Mouse (Mus musculus) ZHBTc4 (cell line): ENCODE data around the gene Abi3.
"Not testable (repeated sequence)": the region's sequence is repeated elsewhere in the genome, so short reads cannot be mapped to it uniquely, and the experiment has no call there.

ENCODE experiments used
- DNase-seq: peaks from one replicate; pipeline ENCODE4 v3.0.0-alpha.2; 2011; ENCODE audit warnings: low read depth, low spot score

The Abi3 gene

DNA sequence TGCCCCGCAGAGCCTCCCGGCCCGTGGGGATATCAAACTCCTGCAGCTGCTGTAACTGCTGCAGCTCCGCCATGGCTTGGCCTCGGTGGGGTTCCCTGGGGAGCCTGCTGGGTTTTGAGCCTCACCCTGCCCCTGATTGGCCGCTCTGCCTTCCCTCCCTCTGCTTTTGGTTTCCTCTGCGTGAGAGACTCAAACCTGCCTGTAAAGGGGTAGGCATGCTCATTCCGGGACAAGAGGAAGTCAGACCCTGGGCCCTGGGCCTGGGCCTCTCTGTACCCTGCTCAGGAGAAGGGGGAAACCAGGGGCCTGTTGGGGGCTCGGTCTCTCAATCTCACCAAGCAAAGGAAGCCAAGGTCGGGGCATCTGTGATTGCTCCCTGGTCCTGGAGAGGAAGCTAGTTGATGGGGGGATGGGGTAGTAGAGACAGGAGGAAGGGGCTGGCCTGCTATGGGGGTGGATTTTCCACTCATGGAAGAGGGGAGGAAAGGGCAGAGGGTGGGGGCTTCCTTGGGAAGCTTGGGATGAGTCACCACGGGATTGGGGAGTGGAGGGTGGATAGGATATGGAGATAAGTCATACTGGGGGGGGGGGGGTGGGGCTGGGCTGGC lies at the start of gene Abi3:
TSS of gene Abi3 (minus strand) at position 403 of the 608 bp plus-strand sequence.
- DNase-seq = peak; percentile 43

DNA sequence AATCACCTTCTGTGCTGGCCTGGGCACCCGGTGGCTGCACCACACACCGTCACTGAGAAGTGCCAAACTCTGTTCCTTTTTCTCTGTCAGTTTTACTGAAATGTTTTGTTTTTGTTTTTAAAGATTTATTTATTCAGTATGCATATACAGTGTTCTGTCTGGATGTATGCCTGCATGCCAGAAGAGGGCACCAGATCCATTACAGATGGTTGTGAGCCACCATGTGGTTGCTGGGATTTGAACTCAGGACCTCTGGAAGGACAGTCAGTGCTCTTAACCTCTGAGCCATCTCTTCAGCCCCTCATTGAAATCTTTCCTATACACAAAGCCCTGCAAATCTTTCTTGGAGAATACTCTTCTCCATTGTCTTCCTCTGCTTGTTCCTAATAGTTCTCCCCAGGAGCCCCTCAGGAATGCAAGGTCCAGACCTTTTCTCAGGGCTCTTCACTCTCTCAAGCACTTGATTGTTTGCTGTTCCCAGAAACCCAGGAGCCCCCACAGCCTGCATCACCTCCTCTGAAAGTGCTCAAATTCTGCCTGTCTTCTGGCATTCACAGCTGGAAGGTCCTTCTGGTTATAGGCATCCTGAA lies 48.3 kb upstream of the Abi3 start:
- DNase-seq = no peak

DNA sequence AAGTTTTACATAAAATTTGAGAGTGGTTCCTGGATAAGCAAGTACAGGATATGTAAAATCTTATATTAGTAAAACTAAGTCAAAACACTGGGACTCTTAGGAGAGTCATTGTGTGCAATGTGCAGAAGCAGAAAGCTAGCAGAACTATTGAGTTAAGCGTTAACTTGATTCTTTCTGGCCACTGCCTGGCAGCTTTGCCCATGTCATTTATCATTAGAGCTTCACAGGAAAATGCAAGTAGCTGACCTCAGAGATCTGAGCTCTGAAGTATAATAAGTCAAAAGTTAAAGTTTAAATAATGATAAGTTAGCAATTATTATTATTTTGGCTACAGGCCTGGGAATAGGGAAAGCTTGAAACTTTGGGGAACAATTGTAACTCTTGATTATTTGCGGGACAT lies 37.6 kb upstream of the Abi3 start:
- DNase-seq = not testable (repeated sequence)

DNA sequence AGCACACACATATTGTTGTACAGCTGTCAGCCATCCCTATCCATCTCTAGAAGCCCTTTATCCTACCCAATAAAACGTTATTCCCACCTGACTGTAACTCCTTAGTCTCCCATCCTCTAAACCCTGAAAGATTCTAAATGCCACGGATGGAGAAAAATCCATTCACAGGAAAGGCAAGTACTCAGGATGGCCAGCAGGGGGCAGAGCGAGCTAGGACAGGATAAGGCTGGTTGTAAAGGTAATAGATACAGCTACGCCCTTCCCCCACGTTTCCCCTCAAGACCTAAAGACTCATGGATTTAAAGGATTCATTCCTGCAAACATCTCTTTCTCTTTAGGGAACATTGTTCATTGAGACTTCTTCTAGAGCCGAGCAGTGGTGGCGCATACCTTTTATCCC lies 34.0 kb upstream of the Abi3 start:
- peak; percentile 91 for DNase-seq

DNA sequence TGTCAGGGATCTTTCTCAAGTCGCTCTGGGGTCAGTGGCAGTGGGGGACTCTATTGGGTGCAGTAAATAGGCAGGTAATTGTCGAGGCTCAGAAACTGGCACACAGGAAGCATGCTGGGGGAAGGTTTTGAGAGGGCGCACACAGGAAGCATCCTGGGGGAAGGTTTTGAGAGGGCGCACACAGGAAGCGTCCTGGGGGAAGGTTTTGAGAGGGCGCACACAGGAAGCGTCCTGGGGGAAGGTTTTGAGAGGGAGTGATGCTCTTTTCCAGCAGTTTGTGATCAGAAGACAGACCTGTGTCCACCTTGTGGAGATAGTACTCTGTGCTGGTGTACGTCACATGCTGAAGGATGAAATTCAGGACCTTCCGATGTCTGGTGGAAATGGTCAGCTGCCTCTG lies 33.5 kb upstream of the Abi3 start:
- DNase-seq = peak; percentile 82

DNA sequence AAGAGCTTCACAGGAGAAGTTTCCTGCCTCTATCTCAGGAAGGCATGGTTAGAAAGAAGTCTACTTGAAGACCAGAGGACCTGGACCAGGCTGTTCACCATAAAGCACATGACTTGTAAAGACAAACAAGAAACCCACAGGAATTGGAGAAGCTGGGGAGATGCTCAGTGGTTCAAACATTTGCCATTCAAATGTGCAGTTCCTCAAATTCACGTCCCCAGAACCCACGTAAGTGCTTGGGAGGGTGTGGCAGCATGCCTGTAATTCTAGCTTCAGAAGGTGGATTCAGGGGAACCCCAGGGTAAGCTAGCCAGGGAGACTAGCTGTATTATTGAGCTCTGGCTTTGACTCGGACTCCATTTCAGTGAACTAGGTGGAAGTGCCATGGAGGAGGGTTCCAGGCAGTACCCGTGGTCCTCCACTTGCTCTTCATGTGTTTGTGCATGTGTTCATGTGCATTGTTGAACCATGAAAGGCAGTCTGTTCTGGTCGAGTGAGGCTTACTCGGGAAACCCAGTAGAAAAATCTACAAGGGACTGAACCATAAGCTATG lies 27.7 kb upstream of the Abi3 start:
- no peak for DNase-seq

DNA sequence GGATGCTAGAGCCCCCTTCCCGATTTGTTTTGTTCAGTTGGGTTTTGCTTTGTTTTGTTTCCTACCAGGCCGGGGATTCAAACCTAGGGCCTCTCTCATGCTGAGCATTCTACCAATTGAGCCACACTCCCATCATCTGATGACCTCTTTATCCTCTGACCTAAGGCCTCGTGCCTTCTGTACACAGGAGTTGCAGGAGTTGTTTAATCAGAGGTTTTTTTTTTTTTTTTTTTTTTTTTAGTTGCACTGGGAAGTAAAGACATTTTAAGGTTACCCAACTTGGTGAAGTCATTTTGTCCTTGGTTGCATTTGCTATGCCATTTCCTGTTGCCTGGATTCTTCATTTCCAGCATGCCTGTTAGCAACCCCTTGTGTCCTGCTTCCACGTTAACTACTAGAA lies 27.2 kb upstream of the Abi3 start:
- DNase-seq = no peak

DNA sequence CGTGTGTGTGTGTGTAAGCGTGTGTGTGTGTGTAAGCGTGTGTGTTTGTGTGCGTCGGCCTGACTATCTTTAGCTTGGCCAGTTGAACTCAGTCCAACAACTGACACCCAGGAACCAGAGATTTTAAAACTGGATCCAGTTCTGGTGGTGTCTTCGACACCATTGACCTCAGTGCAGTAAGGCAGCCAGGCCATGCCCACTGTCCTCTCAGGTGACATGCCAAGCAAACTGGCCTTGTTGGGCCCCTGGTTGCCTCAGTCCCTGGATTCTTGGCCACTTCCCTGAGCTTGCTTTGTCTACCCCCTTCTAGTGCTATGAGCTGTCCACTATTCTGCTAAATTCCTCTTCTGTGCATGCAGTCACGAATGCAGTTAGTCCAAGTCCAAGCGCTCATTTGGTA lies 19.1 kb upstream of the Abi3 start:
- DNase-seq = no peak

DNA sequence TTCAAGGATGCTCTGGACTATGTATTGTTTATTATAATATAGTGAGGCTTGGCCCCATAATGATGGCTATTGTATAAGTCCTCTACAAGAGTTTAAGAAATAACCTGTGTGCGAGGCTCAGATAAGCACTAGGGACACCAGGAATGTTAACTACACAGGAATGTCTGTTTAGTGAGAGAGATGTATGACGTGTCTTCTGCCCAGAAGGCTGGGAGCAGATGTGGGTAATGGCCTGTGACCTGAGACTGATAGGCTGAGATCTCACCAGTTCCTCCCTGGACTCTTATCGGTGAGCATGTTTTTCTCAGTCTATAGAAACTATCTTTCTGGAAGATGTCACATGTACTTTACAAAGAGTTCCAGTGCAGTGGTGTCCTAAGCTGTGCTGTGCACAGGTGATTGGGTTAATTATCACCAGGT lies 17.8 kb upstream of the Abi3 start:
- peak; percentile 56 for DNase-seq

DNA sequence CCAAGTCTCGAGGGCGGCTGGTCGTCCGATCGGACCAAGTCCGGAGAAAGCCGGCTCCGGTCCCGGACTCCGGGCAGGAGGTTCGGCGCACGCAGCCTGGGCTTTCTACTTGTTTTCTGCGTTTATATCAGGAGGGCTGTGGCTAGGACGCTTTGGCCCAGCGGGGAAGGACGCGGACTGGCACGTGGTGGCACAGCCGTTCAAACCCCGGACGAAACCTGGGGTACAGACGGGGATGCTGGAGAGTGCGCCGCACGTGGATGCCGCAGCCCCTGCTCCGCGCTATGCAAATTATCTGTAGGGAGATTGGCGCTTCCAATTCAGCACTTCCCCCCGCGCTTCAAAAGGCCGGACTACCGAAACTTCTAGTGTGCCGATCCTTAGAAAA lies 17.2 kb upstream of the Abi3 start:
- DNase-seq = peak; percentile 78

DNA sequence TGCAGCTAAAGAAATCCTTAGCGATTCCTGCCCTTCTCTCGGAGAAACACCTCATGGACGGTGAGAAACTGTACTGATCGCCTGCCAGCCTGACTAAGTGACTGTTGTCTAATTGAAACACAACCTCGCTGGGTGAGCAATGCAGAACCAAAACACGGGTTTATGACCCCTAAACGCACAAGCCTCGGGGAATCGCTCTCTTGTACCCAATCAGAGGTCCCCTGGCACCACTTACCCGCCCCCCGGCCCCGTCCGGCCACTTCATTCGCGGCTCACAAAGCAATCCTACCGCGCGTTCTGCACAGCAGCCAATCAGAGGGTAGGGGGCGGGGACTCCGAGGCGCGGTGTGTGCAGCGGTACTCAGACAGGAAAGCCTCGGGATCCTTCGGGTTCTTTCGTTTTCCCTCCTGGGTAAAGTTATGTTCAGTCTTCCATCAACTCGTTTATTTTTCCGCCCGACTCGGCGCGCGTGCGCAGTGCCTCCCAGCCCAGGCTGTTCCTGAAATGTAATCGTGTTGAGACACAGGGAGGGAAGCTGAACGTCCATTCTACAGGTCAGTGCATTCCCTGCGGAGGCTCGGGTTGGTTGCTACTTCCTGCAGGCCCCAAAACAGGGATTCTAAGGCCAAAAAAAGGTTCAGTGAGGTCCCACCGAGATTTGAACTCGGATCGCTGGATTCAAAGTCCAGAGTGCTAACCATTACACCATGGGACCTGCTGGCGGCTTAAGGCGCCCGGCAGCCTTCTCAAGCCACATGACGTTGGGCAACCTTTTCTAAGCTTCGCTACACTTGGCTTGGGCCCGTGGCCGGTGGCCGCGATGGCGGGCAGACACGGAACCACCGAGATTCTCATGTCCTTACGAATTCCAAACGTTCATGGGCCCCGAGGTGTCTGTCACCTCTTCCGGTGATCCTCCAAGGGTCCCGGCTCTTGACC lies 16.5 kb upstream of the Abi3 start:
- DNase-seq = peak; percentile 99

DNA sequence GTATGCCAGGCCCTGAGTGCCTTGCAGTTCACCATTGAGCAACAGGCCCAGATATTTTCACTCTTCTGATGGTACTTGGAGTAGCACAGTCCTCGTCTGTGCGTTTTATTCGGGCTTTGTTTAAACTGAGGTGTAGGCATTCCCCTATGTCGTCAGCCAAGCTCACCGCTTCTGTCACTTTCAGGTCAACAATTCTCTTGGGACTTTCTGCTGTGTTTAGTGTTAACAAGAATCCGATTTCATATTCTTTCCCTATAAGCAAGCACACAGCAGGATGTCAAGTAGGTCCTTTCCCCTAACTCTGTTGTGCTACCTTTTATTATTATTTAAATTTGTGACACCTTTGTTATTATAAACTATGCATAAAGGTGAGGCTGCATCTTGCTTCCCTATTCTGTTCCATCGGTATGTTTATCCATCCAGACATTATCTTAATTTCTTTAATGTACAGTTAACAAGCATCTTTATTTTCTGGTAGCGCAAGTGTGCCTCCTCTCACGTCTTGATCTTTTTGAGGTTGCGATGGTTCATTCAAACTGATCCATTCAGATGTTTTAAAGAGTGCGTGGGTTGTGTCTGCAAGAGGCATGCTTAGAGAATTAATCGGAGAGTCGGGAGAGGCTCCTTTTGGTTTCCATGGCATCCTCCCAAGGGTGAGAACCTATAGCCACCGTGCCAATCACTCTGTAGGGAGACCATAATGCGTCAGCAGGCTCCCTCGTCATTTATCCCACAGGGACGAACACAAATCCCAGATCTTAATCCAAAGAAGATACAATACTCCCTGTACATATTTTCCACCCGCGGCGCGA lies 15.6 kb upstream of the Abi3 start:
- DNase-seq = no peak

DNA sequence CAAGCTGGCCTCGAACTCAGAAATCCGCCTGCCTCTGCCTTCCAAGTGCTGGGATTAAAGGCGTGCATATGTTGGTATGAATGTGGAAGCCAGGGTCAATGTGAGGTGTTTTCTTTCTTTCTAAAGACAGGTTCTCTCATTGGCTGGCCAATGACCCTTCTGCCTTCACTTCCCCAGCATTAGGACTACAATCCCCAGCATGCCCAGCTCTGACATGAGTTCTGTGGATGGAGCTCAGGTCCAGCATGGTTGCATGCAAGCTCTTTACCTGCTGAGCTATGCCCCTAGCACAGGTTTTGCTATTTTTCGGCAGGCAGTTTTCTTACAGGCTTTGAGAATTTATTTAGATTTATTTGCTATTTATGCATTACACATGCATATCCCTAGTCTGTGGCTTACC lies 15.0 kb upstream of the Abi3 start:
- peak; percentile 63 for DNase-seq

DNA sequence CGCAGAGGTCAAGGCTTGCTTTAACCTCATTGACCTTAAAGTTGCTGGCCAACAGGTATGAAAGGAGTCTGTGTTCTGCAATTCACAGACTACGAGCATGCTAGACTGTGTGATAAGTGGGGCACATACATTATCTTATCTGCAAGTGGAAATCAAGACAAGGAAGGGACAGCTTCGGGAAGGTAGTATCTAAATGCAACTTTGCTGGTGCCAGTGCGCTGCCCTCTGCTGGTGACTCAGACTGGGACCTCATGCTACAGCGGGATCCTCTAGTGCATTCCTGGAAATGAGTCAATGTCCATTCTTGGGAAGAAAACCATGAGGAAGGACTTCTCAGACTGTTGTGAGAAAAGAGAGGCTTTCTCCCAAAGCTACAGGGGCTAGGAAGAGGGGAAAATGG lies 11.4 kb upstream of the Abi3 start:
- peak; percentile 65 for DNase-seq

DNA sequence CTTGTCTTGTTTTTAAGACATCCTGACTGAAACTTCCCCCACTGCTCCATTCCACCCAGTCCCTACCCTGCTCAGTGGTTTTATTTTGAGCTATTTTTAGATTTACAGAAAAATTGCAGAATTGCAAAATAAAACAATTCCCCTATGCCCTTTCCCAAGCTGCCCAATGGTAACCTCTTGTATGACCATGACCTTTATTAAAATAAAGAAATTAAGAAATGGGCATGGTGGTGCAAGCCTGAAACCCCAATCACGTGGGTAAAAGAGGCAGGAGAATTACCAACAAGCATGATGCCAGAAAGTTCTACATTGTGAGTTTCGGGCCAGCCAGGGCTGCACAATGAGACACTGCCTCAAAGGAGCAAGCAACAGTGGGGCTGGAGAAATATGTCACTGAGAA lies 8.6 kb upstream of the Abi3 start:
- no peak for DNase-seq

DNA sequence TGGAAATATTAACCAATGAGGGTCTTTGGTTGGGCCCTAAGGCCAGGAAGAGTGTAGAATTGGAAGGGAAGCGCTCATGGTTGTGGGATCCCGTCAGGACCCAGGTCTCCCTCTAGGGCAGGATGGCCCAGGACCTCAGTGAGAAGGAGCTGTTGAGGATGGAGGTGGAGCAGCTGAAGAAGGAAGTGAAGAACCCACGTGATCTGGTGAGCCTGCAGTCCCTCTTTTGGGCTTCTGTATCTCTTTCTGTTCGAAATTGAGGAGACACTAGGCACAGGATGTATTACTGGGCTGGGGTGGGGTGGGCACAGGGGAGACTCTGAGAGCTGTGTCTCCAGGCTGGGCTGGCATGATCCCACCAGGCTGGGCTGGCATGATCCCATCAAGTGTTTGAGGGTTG lies 2.7 kb upstream of the Abi3 start:
- no peak for DNase-seq

DNA sequence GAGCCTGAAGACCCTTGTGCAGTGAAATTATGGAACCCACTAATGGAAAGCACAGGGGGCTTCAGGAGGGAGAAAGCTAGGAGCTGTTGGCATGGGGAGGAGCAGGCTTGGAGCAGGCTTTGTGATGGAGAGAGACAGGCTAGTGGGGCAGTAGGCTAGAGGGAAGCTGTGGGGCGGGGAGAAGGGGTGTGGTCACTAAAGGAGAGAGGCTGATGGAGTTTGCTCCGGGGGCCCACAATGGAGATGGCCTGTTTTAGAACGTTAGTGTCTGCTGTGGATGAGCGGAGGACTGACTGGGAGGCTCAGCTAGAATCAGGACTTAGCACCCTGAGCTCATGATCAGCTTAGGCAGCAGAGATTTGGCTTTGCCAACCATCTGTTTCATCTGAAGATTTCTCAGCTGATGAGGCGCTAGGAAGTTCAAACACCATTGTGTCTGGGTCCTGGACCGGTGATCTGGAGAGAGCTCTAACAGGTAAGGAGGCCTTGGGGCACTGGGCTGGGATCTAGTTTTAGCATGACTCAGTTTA lies 1.2 kb upstream of the Abi3 start:
- DNase-seq = peak; percentile 29

DNA sequence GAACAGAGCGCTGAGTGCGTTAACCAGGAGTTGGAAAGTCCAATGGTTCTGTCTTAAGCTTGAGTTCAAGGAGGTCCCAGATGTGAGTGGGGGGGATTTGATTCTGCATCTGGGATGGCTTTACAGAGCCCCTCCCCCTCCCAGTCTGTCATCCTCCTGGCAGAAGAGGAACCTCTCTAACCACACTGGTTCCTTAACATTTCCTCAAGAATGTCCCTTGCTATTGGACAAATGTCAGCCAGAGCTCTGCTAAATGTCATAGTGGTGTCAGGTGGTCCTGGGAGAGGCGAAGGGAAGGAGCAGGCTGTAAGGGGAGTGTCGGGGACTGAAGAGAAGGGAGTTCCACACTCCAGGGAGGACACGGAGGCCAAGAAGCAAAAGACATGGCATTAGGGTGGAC lies 677 bp upstream of the Abi3 start:
- DNase-seq = no peak

DNA sequence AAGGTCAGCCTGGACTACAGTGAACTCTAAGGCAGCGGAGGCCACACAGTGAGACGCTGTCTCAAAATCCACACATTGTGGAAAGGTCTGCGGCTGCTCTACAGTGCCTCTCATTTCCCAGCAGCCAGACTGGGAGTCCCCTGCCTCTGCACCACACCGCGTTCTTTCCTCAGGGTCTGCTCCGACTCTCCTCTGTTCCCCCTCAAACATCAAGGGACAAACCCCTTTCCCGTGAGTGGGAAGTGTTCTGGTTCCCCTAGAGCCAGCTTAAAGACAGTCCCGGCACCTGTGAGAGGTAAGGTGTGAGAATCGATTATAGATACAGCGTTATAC lies 812 bp downstream of the Abi3 start:
- no peak for DNase-seq

DNA sequence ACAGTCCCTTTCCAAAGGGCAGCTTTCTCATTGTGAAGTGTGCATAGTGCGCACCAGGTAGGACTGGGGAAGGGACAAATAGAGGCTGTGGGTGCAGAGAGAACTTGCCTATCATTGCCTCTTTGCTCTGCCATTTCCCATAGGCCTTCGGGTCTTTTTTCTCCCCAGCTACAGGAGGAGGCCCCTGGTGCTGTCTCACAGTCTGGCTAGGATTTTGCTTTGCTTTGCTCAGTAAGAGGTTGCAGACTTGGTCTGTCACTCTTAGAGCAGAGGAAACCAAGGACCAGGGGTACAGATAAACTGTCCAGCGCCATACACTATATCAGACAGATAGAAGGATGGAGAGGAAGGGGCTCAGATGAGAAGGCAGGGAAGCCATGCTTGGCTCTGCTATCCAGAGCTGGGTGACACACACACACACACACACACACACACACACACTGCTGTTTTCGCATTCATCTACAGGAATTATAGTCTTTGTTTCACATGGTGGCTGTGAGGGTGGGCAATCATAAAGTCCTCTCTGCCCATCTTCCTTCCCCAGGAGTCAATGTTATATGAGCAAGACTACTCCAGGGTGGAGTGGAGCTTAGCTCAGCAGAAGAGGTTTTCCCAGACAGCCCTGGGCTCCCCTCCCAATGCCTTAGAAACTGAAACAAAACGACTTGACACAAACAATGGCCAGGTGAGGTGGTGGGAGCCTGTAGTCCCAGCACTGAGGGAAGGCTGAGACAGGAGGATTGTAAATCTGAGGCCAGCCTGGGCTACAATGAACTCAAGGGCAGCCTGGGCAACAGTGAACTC lies 1.4 kb downstream of the Abi3 start:
- no peak for DNase-seq
